Mouse (Mus musculus): Measurements from ENCODE around the gene H2al1f. TPM values are rescaled to one million over a fixed set of nuclear protein-coding genes. Genes with fewer than 3 reads are reported as not detected.
"Not testable (repeated sequence)": the region's sequence is repeated elsewhere in the genome, so short reads cannot be mapped to it uniquely, and the experiment has no call there.

The H2al1f gene
- polyA plus RNA-seq (2012; fragmentation: generic; extraction: Trizol): not detected
- long read RNA-seq, experiment 1: 0 reads
- long read RNA-seq, experiment 2: 0 reads

- H3K36me3 ChIP-seq (ENCODE audit: control insufficient read depth, insufficient read depth); H3K4me3 ChIP-seq (ENCODE audit: insufficient read depth, poor library complexity, severe bottlenecking); H3K79me3 ChIP-seq (ENCODE audit: low read depth); H3ac ChIP-seq (ENCODE audit: control insufficient read depth, insufficient read length, low read depth); H3K79me2 ChIP-seq (ENCODE audit: control insufficient read depth, insufficient read depth); H3K27me3 ChIP-seq (ENCODE audit: control insufficient read depth, insufficient read depth, insufficient read length): not testable (repeated sequence)
These were observed at the start of gene H2al1f for GRCm38 (mm10) chrX:11314858-11315257. Gene H2al1f, plus strand, starts transcription at chrX:11315158.

- TF ChIP-seq FOSL1 (IDR thresholded peaks at IDR 0.05; ENCODE audit: insufficient read depth, low read length, poor library complexity, severe bottlenecking) (no peak), USF1 (IDR thresholded peaks at IDR 0.05; ENCODE audit: low read depth) (no peak), MYOG (IDR thresholded peaks at IDR 0.05; ENCODE audit: control insufficient read depth, extremely low read depth, insufficient read length) (no peak), MAX (IDR thresholded peaks at IDR 0.05) (no peak), MYOD1 (IDR thresholded peaks at IDR 0.05; ENCODE audit: control insufficient read depth, insufficient read length, low read depth) (no peak), CTCF (IDR thresholded peaks at IDR 0.05; ENCODE audit: control insufficient read depth, insufficient read depth, insufficient read length) (no peak), CEBPB (IDR thresholded peaks at IDR 0.05; ENCODE audit: low read depth) (no peak)
- Histone ChIP-seq H3K79me2 (ENCODE audit: control insufficient read depth, insufficient read depth) (no peaks in the 10 kb centered on the region), H3ac (ENCODE audit: control insufficient read depth, insufficient read length, low read depth) (no peak overlapping the region), H3K27me3 (ENCODE audit: control insufficient read depth, insufficient read depth, insufficient read length) (no peaks in the 10 kb centered on the region), H3K4me3 (ENCODE audit: insufficient read depth, poor library complexity, severe bottlenecking) (no peak overlapping the region), H3K36me3 (ENCODE audit: control insufficient read depth, insufficient read depth) (no peaks in the 10 kb centered on the region), H3K79me3 (ENCODE audit: low read depth) (no peaks in the 10 kb centered on the region)
These were observed 47.2 kb upstream of the H2al1f start for GRCm38 (mm10) chrX:11267791-11268190.

- Histone ChIP-seq H3K27me3 (ENCODE audit: control insufficient read depth, insufficient read depth, insufficient read length) (no peaks in the 10 kb centered on the region), H3K79me3 (ENCODE audit: low read depth) (no peaks in the 10 kb centered on the region), H3K36me3 (ENCODE audit: control insufficient read depth, insufficient read depth) (no peaks in the 10 kb centered on the region)
These were observed 45.9 kb upstream of the H2al1f start for GRCm38 (mm10) chrX:11269074-11269473.

GRCm38 (mm10) chrX:11273190-11273589, 41.8 kb upstream of the H2al1f start:
- H3K4me3 ChIP-seq (ENCODE audit: insufficient read depth, poor library complexity, severe bottlenecking): no peak overlapping the region
- TF ChIP-seq USF1 (IDR thresholded peaks at IDR 0.05; ENCODE audit: low read depth): no peak
- no peak for TF ChIP-seq MYOD1 (IDR thresholded peaks at IDR 0.05; ENCODE audit: control insufficient read depth, insufficient read length, low read depth)
- no peak for TF ChIP-seq CTCF (IDR thresholded peaks at IDR 0.05; ENCODE audit: control insufficient read depth, insufficient read depth, insufficient read length)
- TF ChIP-seq MAX (IDR thresholded peaks at IDR 0.05): no peak
- TF ChIP-seq MYOG (IDR thresholded peaks at IDR 0.05; ENCODE audit: control insufficient read depth, extremely low read depth, insufficient read length): no peak
- no peak for TF ChIP-seq CEBPB (IDR thresholded peaks at IDR 0.05; ENCODE audit: low read depth)
- no peak for TF ChIP-seq FOSL1 (IDR thresholded peaks at IDR 0.05; ENCODE audit: insufficient read depth, low read length, poor library complexity, severe bottlenecking)
- H3K79me2 ChIP-seq (ENCODE audit: control insufficient read depth, insufficient read depth): no peaks in the 10 kb centered on the region
- no peaks in the 10 kb centered on the region for H3K36me3 ChIP-seq (ENCODE audit: control insufficient read depth, insufficient read depth)
- H3ac ChIP-seq (ENCODE audit: control insufficient read depth, insufficient read length, low read depth): no peak overlapping the region
- H3K79me3 ChIP-seq (ENCODE audit: low read depth): no peaks in the 10 kb centered on the region
- H3K27me3 ChIP-seq (ENCODE audit: control insufficient read depth, insufficient read depth, insufficient read length): no peaks in the 10 kb centered on the region

More at GRCm38 (mm10) chrX:11269074-11269473, 45.9 kb upstream of the H2al1f start:
- H3ac ChIP-seq (ENCODE audit: control insufficient read depth, insufficient read length, low read depth): no peak overlapping the region
- TF ChIP-seq MYOG (IDR thresholded peaks at IDR 0.05; ENCODE audit: control insufficient read depth, extremely low read depth, insufficient read length) (no peak), MAX (IDR thresholded peaks at IDR 0.05) (no peak), CTCF (IDR thresholded peaks at IDR 0.05; ENCODE audit: control insufficient read depth, insufficient read depth, insufficient read length) (no peak), FOSL1 (IDR thresholded peaks at IDR 0.05; ENCODE audit: insufficient read depth, low read length, poor library complexity, severe bottlenecking) (no peak), USF1 (IDR thresholded peaks at IDR 0.05; ENCODE audit: low read depth) (no peak), MYOD1 (IDR thresholded peaks at IDR 0.05; ENCODE audit: control insufficient read depth, insufficient read length, low read depth) (no peak)
- H3K4me3 ChIP-seq (ENCODE audit: insufficient read depth, poor library complexity, severe bottlenecking): no peak overlapping the region
- H3K79me2 ChIP-seq (ENCODE audit: control insufficient read depth, insufficient read depth): no peaks in the 10 kb centered on the region

GRCm38 (mm10) chrX:11277083-11277482, 37.9 kb upstream of the H2al1f start:
- Histone ChIP-seq H3K27me3 (ENCODE audit: control insufficient read depth, insufficient read depth, insufficient read length) (no peaks in the 10 kb centered on the region), H3ac (ENCODE audit: control insufficient read depth, insufficient read length, low read depth) (no peak overlapping the region), H3K79me2 (ENCODE audit: control insufficient read depth, insufficient read depth) (no peaks in the 10 kb centered on the region), H3K36me3 (ENCODE audit: control insufficient read depth, insufficient read depth) (no peaks in the 10 kb centered on the region), H3K79me3 (ENCODE audit: low read depth) (no peaks in the 10 kb centered on the region), H3K4me3 (ENCODE audit: insufficient read depth, poor library complexity, severe bottlenecking) (no peak overlapping the region)
- no peak for TF ChIP-seq MYOG (IDR thresholded peaks at IDR 0.05; ENCODE audit: control insufficient read depth, extremely low read depth, insufficient read length)
- TF ChIP-seq FOSL1 (IDR thresholded peaks at IDR 0.05; ENCODE audit: insufficient read depth, low read length, poor library complexity, severe bottlenecking): no peak
- no peak for TF ChIP-seq CTCF (IDR thresholded peaks at IDR 0.05; ENCODE audit: control insufficient read depth, insufficient read depth, insufficient read length)
- no peak for TF ChIP-seq USF1 (IDR thresholded peaks at IDR 0.05; ENCODE audit: low read depth)
- TF ChIP-seq MYOD1 (IDR thresholded peaks at IDR 0.05; ENCODE audit: control insufficient read depth, insufficient read length, low read depth): no peak
- TF ChIP-seq CEBPB (IDR thresholded peaks at IDR 0.05; ENCODE audit: low read depth): no peak
- no peak for TF ChIP-seq MAX (IDR thresholded peaks at IDR 0.05)

- Histone ChIP-seq H3K79me3 (ENCODE audit: low read depth) (no peaks in the 10 kb centered on the region), H3K27me3 (ENCODE audit: control insufficient read depth, insufficient read depth, insufficient read length) (no peaks in the 10 kb centered on the region), H3K4me3 (ENCODE audit: insufficient read depth, poor library complexity, severe bottlenecking) (no peak overlapping the region), H3ac (ENCODE audit: control insufficient read depth, insufficient read length, low read depth) (no peak overlapping the region), H3K79me2 (ENCODE audit: control insufficient read depth, insufficient read depth) (no peaks in the 10 kb centered on the region), H3K36me3 (ENCODE audit: control insufficient read depth, insufficient read depth) (no peaks in the 10 kb centered on the region)
- no peak for TF ChIP-seq CTCF (IDR thresholded peaks at IDR 0.05; ENCODE audit: control insufficient read depth, insufficient read depth, insufficient read length)
- no peak for TF ChIP-seq FOSL1 (IDR thresholded peaks at IDR 0.05; ENCODE audit: insufficient read depth, low read length, poor library complexity, severe bottlenecking)
- TF ChIP-seq CEBPB (IDR thresholded peaks at IDR 0.05; ENCODE audit: low read depth): no peak
- TF ChIP-seq MYOD1 (IDR thresholded peaks at IDR 0.05; ENCODE audit: control insufficient read depth, insufficient read length, low read depth): no peak
- no peak for TF ChIP-seq MYOG (IDR thresholded peaks at IDR 0.05; ENCODE audit: control insufficient read depth, extremely low read depth, insufficient read length)
- TF ChIP-seq USF1 (IDR thresholded peaks at IDR 0.05; ENCODE audit: low read depth): no peak
- TF ChIP-seq MAX (IDR thresholded peaks at IDR 0.05): no peak
These were observed 34.2 kb upstream of the H2al1f start for GRCm38 (mm10) chrX:11280741-11281140.

Measured in C2C12 (cell line).